Mouse (Mus musculus) midbrain, embryonic 16.5 days (tissue): Measurements from ENCODE around the gene Rcc1. TPM values are rescaled to one million over a fixed set of nuclear protein-coding genes. Genes with fewer than 3 reads are reported as not detected.

Source experiments
- ATAC-seq: fragments of 200-750 bp; cut with Nextera tagmentation; 2 replicates; pipeline ENCODE4 v1.8.0; 2017; ENCODE audit warnings: moderate TSS enrichment
- H3K27ac ChIP-seq: fragments of 300-500 bp; sonication (generic); 2 replicates; pipeline ENCODE4 v1.5.1; 2014; ENCODE audit warnings: mild to moderate bottlenecking, low read length, mixed read lengths
- H3K27me3 ChIP-seq: fragments of 300-500 bp; sonication (generic); 2 replicates; pipeline ENCODE4 v1.6.1; 2014; ENCODE audit warnings: low read depth, low read length, mixed read lengths; ENCODE audit not compliant: control insufficient read depth, insufficient read depth
- H3K36me3 ChIP-seq: fragments of 300-500 bp; sonication (generic); 2 replicates; pipeline ENCODE4 v1.6.1; 2014; ENCODE audit warnings: mild to moderate bottlenecking, low read length, moderate library complexity, mixed read lengths; ENCODE audit not compliant: control insufficient read depth, insufficient read depth
- H3K4me1 ChIP-seq: fragments of 300-500 bp; sonication (generic); 2 replicates; pipeline ENCODE4 v1.6.1; 2014; ENCODE audit warnings: mild to moderate bottlenecking, low read length, mixed read lengths; ENCODE audit not compliant: control insufficient read depth, insufficient read depth
- H3K4me2 ChIP-seq: fragments of 300-500 bp; sonication (generic); 2 replicates; pipeline ENCODE4 v1.6.1; 2014; ENCODE audit warnings: mild to moderate bottlenecking, low read length, mixed read lengths
- H3K4me3 ChIP-seq: fragments of 300-500 bp; sonication (generic); 2 replicates; pipeline ENCODE4 v1.5.1; 2014; ENCODE audit warnings: low read depth, mild to moderate bottlenecking, low read length, moderate library complexity, mixed read lengths
- H3K9ac ChIP-seq: fragments of 300-500 bp; sonication (generic); 2 replicates; pipeline ENCODE4 v1.6.1; 2014; ENCODE audit warnings: low read depth, low read length, mixed read lengths
- H3K9me3 ChIP-seq: fragments of 300-500 bp; sonication (generic); replicated peaks from 2 replicates; pipeline ENCODE4 v1.6.1; 2014; ENCODE audit warnings: mild to moderate bottlenecking, low read length, mixed read lengths; ENCODE audit not compliant: control insufficient read depth, poor library complexity, severe bottlenecking
- WGBS: fragments of 180-500 bp; shearing (Covaris S2); extraction: QIAGEN DNeasy Blood & Tissue Kit; methylation state at CpG from one replicate; pipeline ENCODE4 v1.1.7; 2014; 5-methylcytosine and 5-hydroxymethylcytosine counted together
- polyA plus RNA-seq: library from polyadenylated mRNA; unstranded; fragments of >200 nt; fragmentation: Nextera tagmentation; extraction: Ambion mirVana; gene quantifications from 2 replicates; pipeline ENCODE4 v1.2.1, GENCODE M21; 2015

The Rcc1 gene
- polyA plus RNA-seq, 1 experiment from 2014 or later: 29.8 TPM

DNA sequence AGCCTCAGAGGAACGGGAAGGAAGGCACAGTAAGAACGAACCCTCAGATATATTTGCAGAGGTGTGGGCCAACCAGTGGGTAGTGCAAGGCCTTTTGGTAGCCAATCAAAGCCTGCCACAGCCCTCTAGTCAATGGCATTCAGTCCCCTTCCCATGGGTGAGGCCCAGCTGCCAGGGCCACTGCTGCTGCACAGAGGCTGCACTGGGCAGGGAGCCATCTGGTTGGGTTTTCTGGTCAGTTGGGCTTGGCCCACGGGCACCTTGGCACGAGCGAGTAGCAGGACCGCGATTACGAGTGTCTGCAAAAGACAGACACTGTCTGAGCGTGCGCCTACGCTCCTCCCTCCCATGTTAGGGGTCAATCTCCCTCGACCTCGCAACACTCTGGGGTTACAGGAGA, 14.5 kb downstream of the Rcc1 start:
- Histone ChIP-seq H3K9ac (no peak overlapping the region), H3K4me1 (peaks cover 4% of the 10 kb centered on the region), H3K4me2 (no peak overlapping the region), H3K36me3 (no peaks in the 10 kb centered on the region; the same call in 1 of the 2 replicates), H3K9me3 (no peaks in the 10 kb centered on the region), H3K27me3 (no peaks in the 10 kb centered on the region), H3K27ac (no peak overlapping the region), H3K4me3 (no peak overlapping the region)
- ATAC-seq: no peak
- 90% methylated on average over 13 of the region's 13 CpGs for WGBS

DNA sequence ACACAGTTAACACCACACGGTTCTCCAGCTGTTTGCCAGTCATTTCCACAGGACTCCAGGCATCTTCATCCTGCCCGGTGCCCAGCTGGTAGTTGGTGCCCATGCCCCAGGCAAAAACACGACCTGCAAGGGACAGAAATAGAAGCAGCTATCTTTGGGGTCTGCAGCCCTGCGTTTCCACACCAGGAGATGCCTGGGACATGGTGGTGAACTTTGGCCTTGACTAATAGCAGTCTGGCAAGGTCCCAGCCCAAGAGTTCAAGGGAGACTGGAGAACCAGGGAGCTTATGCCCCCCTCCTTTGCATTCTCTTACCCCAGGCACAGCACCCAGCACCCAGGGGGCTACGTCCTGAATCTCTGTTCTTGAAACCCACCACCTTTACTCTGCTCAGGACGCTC, 20.5 kb downstream of the Rcc1 start:
- no peak overlapping the region for H3K4me3 ChIP-seq
- H3K9me3 ChIP-seq: no peaks in the 10 kb centered on the region
- H3K4me1 ChIP-seq: peaks cover 15% of the 10 kb centered on the region
- 90% methylated on average over 6 of the region's 6 CpGs for WGBS
- H3K4me2 ChIP-seq: no peak overlapping the region
- H3K9ac ChIP-seq: no peak overlapping the region
- ATAC-seq: no peak
- H3K27me3 ChIP-seq: no peaks in the 10 kb centered on the region
- H3K36me3 ChIP-seq: peaks cover 2% of the 10 kb centered on the region; the same call in 1 of the 2 replicates
- H3K27ac ChIP-seq: no peak overlapping the region

DNA sequence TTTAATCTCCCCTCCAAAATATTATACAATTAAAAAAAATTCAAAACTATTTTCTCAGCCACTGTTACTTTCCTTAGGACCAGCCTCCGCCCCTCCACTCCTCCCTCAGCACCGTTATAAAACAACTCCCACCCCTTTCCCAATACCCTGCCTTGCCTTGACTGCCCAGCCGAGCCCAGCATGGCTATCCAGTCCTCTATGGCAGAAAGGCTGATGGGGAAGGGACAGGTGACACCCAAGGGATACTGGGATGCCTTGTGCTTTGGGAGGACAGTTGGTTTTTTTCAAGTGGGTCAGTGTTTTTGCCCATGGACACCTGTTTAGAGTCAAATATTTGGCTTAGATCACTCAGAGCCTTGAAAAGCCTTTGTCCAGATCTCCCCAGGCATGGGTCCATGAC, 21.4 kb downstream of the Rcc1 start:
- WGBS: 77% methylated on average over 3 of the region's 3 CpGs
- H3K4me2 ChIP-seq: no peak overlapping the region
- no peak overlapping the region for H3K27ac ChIP-seq
- H3K4me3 ChIP-seq: no peak overlapping the region
- no peaks in the 10 kb centered on the region for H3K9me3 ChIP-seq
- H3K27me3 ChIP-seq: no peaks in the 10 kb centered on the region
- no peak for ATAC-seq
- peaks cover 2% of the 10 kb centered on the region; the same call in 1 of the 2 replicates for H3K36me3 ChIP-seq
- H3K9ac ChIP-seq: no peak overlapping the region
- peaks cover 16% of the 10 kb centered on the region for H3K4me1 ChIP-seq

- H3K36me3 ChIP-seq: peaks cover 11% of the 10 kb centered on the region
- peak overlapping the region; percentile 72 for H3K4me3 ChIP-seq
- no peak for ATAC-seq
- H3K9me3 ChIP-seq: no peaks in the 10 kb centered on the region
- H3K27ac ChIP-seq: peak overlapping the region; percentile 73
- peak overlapping the region; percentile 93 for H3K9ac ChIP-seq
- H3K27me3 ChIP-seq: no peaks in the 10 kb centered on the region
- H3K4me2 ChIP-seq: peak overlapping the region; percentile 68
- 6% methylated on average over 10 of the region's 10 CpGs for WGBS
- H3K4me1 ChIP-seq: peaks cover 16% of the 10 kb centered on the region
Observed at GRCm38 (mm10) chr4:132329835-132330354, 23.5 kb downstream of the Rcc1 start.

GRCm38 (mm10) chr4:132329115-132329834, 24.1 kb downstream of the Rcc1 start, which contains the start of gene Trnau1ap:
Gene Trnau1ap (minus strand): TSS chr4:132329538.
- H3K4me1 ChIP-seq: peaks cover 16% of the 10 kb centered on the region
- H3K9ac ChIP-seq: peak within 1 kb of the TSS; percentile 93
- H3K4me3 ChIP-seq: peak within 1 kb of the TSS; percentile 72
- peak within 1 kb of the TSS; percentile 73 for H3K27ac ChIP-seq
- H3K36me3 ChIP-seq: peaks cover 13% of the 10 kb centered on the region
- H3K4me2 ChIP-seq: peak within 1 kb of the TSS; percentile 68
- peak; percentile 96 for ATAC-seq
- no peaks in the 10 kb centered on the region for H3K27me3 ChIP-seq
- WGBS: under 1% methylated on average over 52 of the region's 52 CpGs
- no peaks in the 10 kb centered on the region for H3K9me3 ChIP-seq

DNA sequence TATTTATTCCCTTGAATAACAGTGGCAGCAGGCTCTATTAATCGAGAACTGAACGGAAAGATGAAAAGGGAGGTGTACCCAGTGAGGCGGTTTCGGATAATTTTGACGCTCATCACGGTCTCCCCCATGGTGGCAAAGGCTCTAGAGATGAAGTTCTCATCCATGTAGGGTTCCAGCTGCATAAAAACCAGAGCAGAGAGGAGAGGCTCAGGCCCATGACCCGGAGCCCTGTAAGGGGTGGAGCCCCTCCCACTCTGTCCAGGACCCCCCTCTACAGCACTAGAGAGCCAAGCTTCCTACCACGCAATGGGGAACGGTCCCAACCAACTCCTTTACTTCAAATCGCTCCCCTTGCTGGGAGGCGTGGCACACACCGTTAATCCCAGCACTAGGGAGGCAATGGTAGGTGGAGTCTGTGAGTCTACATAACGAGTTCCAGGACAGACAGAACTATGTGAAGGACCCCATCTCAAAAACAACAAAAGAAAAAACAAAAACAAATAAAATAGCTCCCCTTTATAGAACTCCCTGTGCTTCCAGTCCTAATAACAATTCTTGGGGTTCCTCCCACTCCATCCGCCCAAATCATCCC, 24.9 kb downstream of the Rcc1 start:
- Histone ChIP-seq H3K27me3 (no peaks in the 10 kb centered on the region), H3K4me3 (peak overlapping the region; percentile 72), H3K36me3 (peaks cover 12% of the 10 kb centered on the region), H3K4me2 (peak overlapping the region; percentile 68), H3K27ac (peak overlapping the region; percentile 73), H3K9me3 (no peaks in the 10 kb centered on the region), H3K9ac (peak overlapping the region; percentile 93), H3K4me1 (peaks cover 16% of the 10 kb centered on the region)
- no peak for ATAC-seq
- 42% methylated on average over 14 of the region's 14 CpGs for WGBS

DNA sequence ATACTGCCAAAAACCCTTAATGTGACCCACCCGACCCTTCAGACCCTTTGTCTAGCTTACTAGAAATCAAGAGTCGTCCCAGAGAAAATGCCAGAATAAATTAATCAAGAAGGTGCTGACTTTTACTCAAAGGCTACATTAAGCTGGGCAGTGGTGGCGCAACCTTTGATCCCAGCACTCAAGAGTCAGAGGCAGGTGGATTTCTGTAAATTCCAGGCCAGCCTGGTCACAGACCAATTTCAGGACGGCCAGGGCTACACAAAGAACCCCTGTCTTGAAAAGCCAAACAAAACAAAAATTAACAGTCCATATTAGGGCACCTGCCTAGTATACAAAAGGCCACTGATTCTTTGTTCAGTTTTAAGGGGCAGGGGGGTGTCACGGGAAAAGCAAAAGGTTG, 26.9 kb downstream of the Rcc1 start:
- Histone ChIP-seq H3K4me2 (no peak overlapping the region), H3K9me3 (no peaks in the 10 kb centered on the region), H3K27me3 (no peaks in the 10 kb centered on the region), H3K9ac (no peak overlapping the region), H3K4me1 (peaks cover 16% of the 10 kb centered on the region), H3K27ac (no peak overlapping the region), H3K4me3 (no peak overlapping the region), H3K36me3 (peaks cover 18% of the 10 kb centered on the region)
- no peak for ATAC-seq
- 90% methylated on average over 5 of the region's 5 CpGs for WGBS

DNA sequence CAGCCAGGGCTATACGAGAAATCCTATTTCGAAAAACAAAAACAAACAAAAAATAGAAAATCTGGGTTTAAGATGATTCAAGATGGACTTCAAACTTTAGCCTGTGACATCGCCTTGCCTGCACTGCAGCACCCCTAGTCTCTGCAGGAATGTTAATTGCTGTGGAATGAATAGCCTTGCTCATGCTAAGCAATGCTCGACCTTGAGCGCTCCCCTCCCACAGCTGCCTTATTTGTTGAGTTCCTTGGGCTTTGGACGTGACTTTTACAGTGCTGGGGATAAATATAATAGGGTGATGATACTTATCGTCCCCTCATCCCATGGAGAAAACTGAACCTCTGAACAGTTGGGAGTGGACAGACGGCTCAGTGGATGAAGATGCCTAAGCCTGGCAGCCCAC, 37.7 kb downstream of the Rcc1 start:
- Histone ChIP-seq H3K4me2 (no peak overlapping the region), H3K36me3 (peaks cover 40% of the 10 kb centered on the region), H3K4me3 (no peak overlapping the region), H3K27me3 (no peaks in the 10 kb centered on the region), H3K9me3 (no peaks in the 10 kb centered on the region), H3K9ac (no peak overlapping the region), H3K27ac (no peak overlapping the region), H3K4me1 (no peaks in the 10 kb centered on the region)
- WGBS: 90% methylated on average over 8 of the region's 8 CpGs
- no peak for ATAC-seq

DNA sequence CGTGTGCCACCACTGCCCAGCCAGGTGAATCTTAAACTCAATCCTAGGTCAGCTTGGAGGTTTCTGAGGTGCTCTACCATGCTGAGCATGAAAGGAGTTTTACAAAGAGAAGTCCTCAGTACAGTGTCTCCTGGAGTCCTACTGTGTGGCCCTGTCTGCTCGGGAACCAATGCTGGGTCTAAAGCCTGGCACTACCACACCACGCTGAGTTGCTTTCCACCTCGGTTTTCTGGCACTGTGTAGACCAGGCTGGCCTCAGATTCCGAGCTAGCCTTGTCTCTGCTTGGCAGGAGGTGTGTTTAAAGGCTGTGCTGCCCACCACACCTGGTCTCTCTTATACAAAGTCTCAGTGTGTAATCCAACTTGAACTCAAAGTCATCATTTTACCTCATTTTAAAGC, 40.8 kb downstream of the Rcc1 start:
- ATAC-seq: no peak
- WGBS: 89% methylated on average over 5 of the region's 5 CpGs
- Histone ChIP-seq H3K4me1 (peaks cover 10% of the 10 kb centered on the region), H3K4me3 (no peak overlapping the region), H3K27ac (no peak overlapping the region), H3K27me3 (no peaks in the 10 kb centered on the region), H3K9me3 (no peaks in the 10 kb centered on the region), H3K36me3 (peaks cover 26% of the 10 kb centered on the region), H3K4me2 (no peak overlapping the region), H3K9ac (no peak overlapping the region)
